Mouse (Mus musculus): ENCODE data around the gene Slc35g2.

Slc35g2 gene

DNA sequence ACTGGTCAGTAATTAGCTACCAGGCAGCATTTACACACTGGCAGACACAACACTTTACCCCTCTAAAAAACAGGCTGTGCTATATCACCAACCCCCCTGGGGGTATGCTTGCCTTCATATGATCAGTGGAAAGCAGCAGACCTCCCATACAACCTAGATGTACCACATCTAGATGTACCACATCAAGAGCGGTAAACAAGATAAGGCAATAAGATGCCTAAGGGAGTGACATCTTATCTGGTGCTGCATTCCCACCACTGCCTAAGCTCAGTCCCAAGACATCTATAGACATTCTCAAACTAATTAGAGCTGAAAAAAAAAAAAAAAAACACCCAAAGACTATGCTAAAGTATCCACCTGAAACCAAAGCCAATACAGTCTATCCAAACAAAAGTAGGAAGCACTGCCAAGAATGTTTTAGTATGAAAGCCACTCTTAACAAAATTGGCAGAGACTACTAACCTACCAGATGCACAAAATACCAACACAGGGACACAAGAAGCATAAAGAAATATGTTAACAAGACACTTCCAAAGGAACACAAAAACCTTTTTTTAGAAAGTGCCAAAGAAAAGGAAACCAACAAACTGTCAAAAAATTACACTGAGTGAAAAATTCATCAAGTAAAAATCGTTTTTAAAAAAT is 35.1 kb downstream of the Slc35g2 start:
- DNase-seq (ENCODE audit: low read depth, low spot score) = no peak
- no peaks in the 10 kb centered on the region for H3K36me3 ChIP-seq (ENCODE audit: control insufficient read depth, insufficient read depth, low read length, poor library complexity, severe bottlenecking)

DNA sequence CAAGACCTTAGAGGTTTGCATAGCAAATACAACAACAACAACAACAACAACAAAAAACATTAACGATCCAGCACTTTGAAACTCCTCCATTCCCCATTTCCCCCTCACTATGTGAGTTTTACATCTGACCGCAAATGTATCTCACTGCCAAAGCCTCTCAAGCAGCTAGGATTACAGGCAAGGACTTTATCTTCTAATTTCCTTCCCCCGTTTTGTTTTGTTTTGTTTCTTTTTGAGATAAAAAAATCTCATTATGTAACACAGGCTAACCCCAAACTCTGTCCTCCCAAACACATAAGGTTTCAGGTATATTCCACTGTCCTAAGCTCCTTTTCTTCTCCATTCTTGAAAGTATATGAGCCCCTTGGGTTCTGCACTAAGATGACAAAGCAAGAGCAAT is 36.2 kb downstream of the Slc35g2 start:
- no peak for DNase-seq (ENCODE audit: low read depth, low spot score)
- H3K36me3 ChIP-seq (ENCODE audit: control insufficient read depth, insufficient read depth, low read length, poor library complexity, severe bottlenecking) = no peaks in the 10 kb centered on the region
- H3K27me3 ChIP-seq (ENCODE audit: control insufficient read depth, insufficient read depth, low read length, poor library complexity, severe bottlenecking) = no peaks in the 10 kb centered on the region

More for the DNA sequence above, 35.1 kb downstream of the Slc35g2 start:
- no peaks in the 10 kb centered on the region for H3K27me3 ChIP-seq (ENCODE audit: control insufficient read depth, insufficient read depth, low read length, poor library complexity, severe bottlenecking)

- no peaks in the 10 kb centered on the region for H3K27me3 ChIP-seq (ENCODE audit: control insufficient read depth, insufficient read depth, low read length, poor library complexity, severe bottlenecking)
- no peaks in the 10 kb centered on the region for H3K36me3 ChIP-seq (ENCODE audit: control insufficient read depth, insufficient read depth, low read length, poor library complexity, severe bottlenecking)
- DNase-seq (ENCODE audit: low read depth, low spot score) = no peak
Observed at GRCm38 (mm10) chr9:100532847-100533505, 37.9 kb downstream of the Slc35g2 start.

GRCm38 (mm10) chr9:100531296-100531695 is 39.6 kb downstream of the Slc35g2 start:
- DNase-seq (ENCODE audit: low read depth, low spot score) = no peak
- Histone ChIP-seq H3K36me3 (ENCODE audit: control insufficient read depth, insufficient read depth, low read length, poor library complexity, severe bottlenecking) (no peaks in the 10 kb centered on the region), H3K27me3 (ENCODE audit: control insufficient read depth, insufficient read depth, low read length, poor library complexity, severe bottlenecking) (no peaks in the 10 kb centered on the region)

GRCm38 (mm10) chr9:100525225-100525624 is 45.7 kb downstream of the Slc35g2 start:
- no peak for DNase-seq (ENCODE audit: low read depth, low spot score)
- Histone ChIP-seq H3K27me3 (ENCODE audit: control insufficient read depth, insufficient read depth, low read length, poor library complexity, severe bottlenecking) (no peaks in the 10 kb centered on the region), H3K36me3 (ENCODE audit: control insufficient read depth, insufficient read depth, low read length, poor library complexity, severe bottlenecking) (no peaks in the 10 kb centered on the region)

DNA sequence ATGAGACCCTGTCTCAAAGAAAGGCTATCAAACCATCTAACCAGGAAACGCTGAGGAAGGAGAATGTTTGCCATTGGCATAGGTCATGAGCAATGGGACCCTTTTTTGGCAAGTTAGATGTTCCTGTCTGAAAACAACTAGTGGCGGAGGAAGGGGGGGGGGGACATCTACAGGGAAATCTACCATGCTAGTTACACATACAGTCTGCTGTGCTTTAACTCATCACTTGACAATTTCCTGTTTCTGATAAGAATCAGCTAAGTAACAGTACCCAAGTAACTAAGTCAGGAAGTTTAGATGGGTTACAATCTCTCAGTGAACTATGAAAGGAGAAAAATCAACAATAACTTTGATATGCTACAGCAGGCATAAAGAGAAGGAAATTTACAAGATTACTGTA is 48.9 kb downstream of the Slc35g2 start:
- H3K36me3 ChIP-seq (ENCODE audit: control insufficient read depth, insufficient read depth, low read length, poor library complexity, severe bottlenecking) = no peaks in the 10 kb centered on the region
- no peak for DNase-seq (ENCODE audit: low read depth, low spot score)
- no peaks in the 10 kb centered on the region for H3K27me3 ChIP-seq (ENCODE audit: control insufficient read depth, insufficient read depth, low read length, poor library complexity, severe bottlenecking)

- DNase-seq (ENCODE audit: low read depth, low spot score) = peak; percentile 57
- no peaks in the 10 kb centered on the region for H3K36me3 ChIP-seq (ENCODE audit: control insufficient read depth, insufficient read depth, low read length, poor library complexity, severe bottlenecking)
- H3K27me3 ChIP-seq (ENCODE audit: control insufficient read depth, insufficient read depth, low read length, poor library complexity, severe bottlenecking) = no peaks in the 10 kb centered on the region
Observed at GRCm38 (mm10) chr9:100520586-100520985, 50.3 kb downstream of the Slc35g2 start.

DNA sequence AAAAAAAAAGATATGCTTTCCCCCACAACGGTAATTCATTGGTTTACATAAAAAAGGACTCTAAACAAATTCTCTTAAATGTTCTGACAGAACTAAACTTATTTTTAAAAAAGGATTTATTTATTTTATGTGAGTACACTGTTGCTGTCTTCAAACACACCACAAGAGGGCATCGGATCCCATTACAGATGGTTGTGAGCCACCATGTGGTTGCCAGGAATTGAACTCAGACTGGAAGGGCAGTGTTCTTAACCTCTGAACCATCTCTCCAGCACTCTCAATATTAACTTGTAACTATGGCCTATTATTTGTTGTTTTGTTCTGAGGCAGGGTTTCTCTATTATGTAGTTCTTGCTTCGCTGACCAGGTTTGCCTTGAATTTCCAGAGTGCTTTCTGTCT is 50.9 kb downstream of the Slc35g2 start:
- peak; percentile 27 for DNase-seq (ENCODE audit: low read depth, low spot score)
- Histone ChIP-seq H3K27me3 (ENCODE audit: control insufficient read depth, insufficient read depth, low read length, poor library complexity, severe bottlenecking) (no peaks in the 10 kb centered on the region), H3K36me3 (ENCODE audit: control insufficient read depth, insufficient read depth, low read length, poor library complexity, severe bottlenecking) (no peaks in the 10 kb centered on the region)

GRCm38 (mm10) chr9:100507581-100507980 is 63.3 kb downstream of the Slc35g2 start:
- Histone ChIP-seq H3K27me3 (ENCODE audit: control insufficient read depth, insufficient read depth, low read length, poor library complexity, severe bottlenecking) (no peaks in the 10 kb centered on the region), H3K36me3 (ENCODE audit: control insufficient read depth, insufficient read depth, low read length, poor library complexity, severe bottlenecking) (0 out of 2 replicates have a peak, but pooled peaks cover 3% of the 10 kb centered on the region)
- no peak for DNase-seq (ENCODE audit: low read depth, low spot score)

GRCm38 (mm10) chr9:100506652-100507051 is 64.2 kb downstream of the Slc35g2 start:
- H3K36me3 ChIP-seq (ENCODE audit: control insufficient read depth, insufficient read depth, low read length, poor library complexity, severe bottlenecking) = 0 out of 2 replicates have a peak, but pooled peaks cover 3% of the 10 kb centered on the region
- H3K27me3 ChIP-seq (ENCODE audit: control insufficient read depth, insufficient read depth, low read length, poor library complexity, severe bottlenecking) = no peaks in the 10 kb centered on the region
- no peak for DNase-seq (ENCODE audit: low read depth, low spot score)

GRCm38 (mm10) chr9:100505498-100505897 is 65.4 kb downstream of the Slc35g2 start:
- DNase-seq (ENCODE audit: low read depth, low spot score) = no peak

More at GRCm38 (mm10) chr9:100505498-100505897, 65.4 kb downstream of the Slc35g2 start:
- Histone ChIP-seq H3K27me3 (ENCODE audit: control insufficient read depth, insufficient read depth, low read length, poor library complexity, severe bottlenecking) (no peaks in the 10 kb centered on the region), H3K36me3 (ENCODE audit: control insufficient read depth, insufficient read depth, low read length, poor library complexity, severe bottlenecking) (0 out of 2 replicates have a peak, but pooled peaks cover 3% of the 10 kb centered on the region)

Measured in splenic B cell, adult 2 months (primary cell).